Mouse (Mus musculus): ENCODE measurements around the gene Hapln3. TPM values are rescaled to one million over a fixed set of nuclear protein-coding genes. Genes with fewer than 3 reads are reported as not detected.
A peak's percentile ranks its signal among the peaks of the same experiment; 100 is the strongest.

Hapln3 gene
- polyA plus RNA-seq, 1 experiment from 2014 or later, result 0.86 TPM

DNA sequence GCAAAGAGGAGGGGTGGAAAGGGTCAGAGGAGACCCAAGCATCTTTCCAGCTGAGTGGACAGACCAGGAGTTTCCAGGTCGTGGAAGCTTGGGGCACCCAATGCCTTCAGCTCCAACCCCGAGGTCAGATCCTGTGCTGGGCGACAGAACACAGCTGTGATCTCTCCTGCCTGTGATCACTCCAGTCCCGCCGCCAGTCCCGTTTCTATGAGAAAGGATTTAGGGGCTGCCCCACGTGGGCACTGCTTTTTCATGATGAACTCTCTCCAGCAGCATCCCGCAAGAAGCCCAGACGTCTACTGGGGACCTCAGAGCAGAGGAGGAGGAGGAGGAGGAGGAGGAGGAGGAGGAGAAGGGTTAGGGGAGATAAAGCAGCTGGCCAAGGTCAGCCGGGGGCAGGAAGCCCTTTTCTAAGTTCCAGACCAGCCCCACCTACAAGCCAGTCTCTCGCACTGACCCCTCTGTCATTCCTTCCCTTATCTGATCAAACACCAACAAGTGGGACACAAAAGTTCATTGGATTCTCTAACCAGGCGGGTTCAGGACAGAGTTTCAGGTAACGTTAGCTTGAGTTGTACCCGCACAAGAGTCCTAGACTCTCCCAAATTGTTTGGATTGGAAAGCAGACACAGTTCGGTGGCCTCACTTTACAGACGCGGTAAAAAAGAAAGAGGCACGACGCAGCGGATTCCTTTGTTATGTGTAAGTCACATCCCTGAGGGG is 17.3 kb upstream of the Hapln3 start:
- peak; percentile 31 for DNase-seq (ENCODE audit: low spot score)
- WGBS, result under 1% methylated on average over 20 of the region's 20 CpGs

DNA sequence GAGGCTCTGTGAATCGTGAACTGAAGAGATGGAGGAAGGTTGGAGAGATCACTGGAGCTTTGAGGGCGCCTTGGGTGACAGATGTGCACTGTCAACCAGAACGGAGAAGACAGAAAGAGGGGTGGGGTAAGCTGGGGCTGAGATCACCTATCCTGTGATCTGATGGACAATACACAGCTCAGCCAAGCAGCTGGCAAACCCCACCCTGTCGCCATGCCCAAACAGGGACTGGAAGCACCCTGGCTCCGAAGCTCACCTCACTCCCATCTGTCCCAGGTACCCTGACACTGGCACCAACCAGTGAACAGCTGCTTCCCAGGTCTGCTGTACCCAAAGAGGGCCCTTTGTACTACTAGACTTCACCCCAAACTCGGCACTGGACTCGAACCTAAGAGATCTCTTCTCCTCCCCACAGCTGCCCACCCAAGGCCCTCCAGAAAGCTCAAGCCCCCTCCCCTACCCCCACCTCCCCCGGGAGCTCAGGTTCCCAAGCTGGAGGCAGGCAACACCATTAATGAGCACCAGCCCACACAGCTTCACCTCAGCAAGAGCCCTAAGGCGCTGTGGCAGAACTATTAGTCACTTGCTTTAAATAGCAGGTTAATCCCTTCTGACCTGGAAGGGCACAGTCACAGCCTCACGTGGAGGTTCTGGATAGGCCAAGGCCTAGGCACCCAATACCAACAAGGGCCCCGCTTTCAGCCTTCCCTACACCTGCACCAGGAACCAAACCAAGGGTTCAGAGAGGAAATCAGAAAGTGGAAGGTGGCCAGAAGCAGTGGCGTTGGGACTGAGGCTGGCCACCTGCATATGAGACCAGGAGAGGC is 16.4 kb upstream of the Hapln3 start:
- Histone ChIP-seq H3K4me3 (ENCODE audit: low read depth, low read length) (no peak overlapping the region), H3K4me2 (ENCODE audit: low read depth, low read length) (peak overlapping the region; percentile 84), H3K4me1 (ENCODE audit: control insufficient read depth, insufficient read depth, low read length) (no peaks in the 10 kb centered on the region; the same call in 1 of the 2 replicates), H3K27me3 (ENCODE audit: control insufficient read depth, insufficient read depth, low read length) (no peaks in the 10 kb centered on the region), H3K9me3 (replicated peaks; ENCODE audit: control insufficient read depth, low read length) (no peaks in the 10 kb centered on the region), H3K36me3 (replicated peaks; ENCODE audit: control insufficient read depth, insufficient read depth, low read depth, low read length) (no peaks in the 10 kb centered on the region; the same call in none of the 2 replicates), H3K27ac (replicated peaks; ENCODE audit: low read depth, low read length) (no peak overlapping the region), H3K9ac (replicated peaks; ENCODE audit: low read length) (no peak overlapping the region; the same call in 1 of the 2 replicates)
- WGBS, result 45% methylated on average over 12 of the region's 12 CpGs
- ATAC-seq (replicated peaks; ENCODE audit: insufficient number of reproducible peaks, low FRiP score, low TSS enrichment, low read depth) (no peak), DNase-seq (ENCODE audit: low spot score) (peak; percentile 37)

More for the DNA sequence above, 17.3 kb upstream of the Hapln3 start:
- Histone ChIP-seq H3K4me3 (ENCODE audit: low read depth, low read length) (peak overlapping the region; percentile 59), H3K27me3 (ENCODE audit: control insufficient read depth, insufficient read depth, low read length) (no peaks in the 10 kb centered on the region), H3K36me3 (replicated peaks; ENCODE audit: control insufficient read depth, insufficient read depth, low read depth, low read length) (no peaks in the 10 kb centered on the region; the same call in none of the 2 replicates), H3K9ac (replicated peaks; ENCODE audit: low read length) (peak overlapping the region; percentile 73), H3K27ac (replicated peaks; ENCODE audit: low read depth, low read length) (0 out of 2 replicates have a peak overlapping the region, but pooled peaks have one; percentile 22), H3K4me2 (ENCODE audit: low read depth, low read length) (peak overlapping the region; percentile 84), H3K4me1 (ENCODE audit: control insufficient read depth, insufficient read depth, low read length) (no peaks in the 10 kb centered on the region; the same call in 1 of the 2 replicates), H3K9me3 (replicated peaks; ENCODE audit: control insufficient read depth, low read length) (no peaks in the 10 kb centered on the region)
- peak; percentile 26 for ATAC-seq (replicated peaks; ENCODE audit: insufficient number of reproducible peaks, low FRiP score, low TSS enrichment, low read depth)

DNA sequence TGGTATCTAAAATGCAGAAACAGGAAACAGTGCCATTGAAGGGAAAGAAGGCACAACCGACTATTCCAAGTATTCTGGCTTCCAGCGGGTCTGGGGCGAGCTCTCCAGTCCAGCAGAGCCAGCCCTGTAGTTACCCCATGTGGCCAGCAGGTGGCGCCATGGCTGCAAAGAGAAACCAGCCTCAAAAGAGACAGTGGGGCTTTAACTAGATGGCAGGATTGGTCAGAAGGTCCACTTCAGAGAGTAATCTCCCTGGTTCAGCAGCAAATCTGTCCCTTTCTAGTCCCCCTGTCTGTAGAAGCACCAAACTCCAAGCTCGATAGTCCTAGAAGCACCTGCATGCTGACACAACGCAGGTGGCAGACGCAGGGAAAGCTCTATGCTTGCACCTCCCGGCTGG is 10.1 kb upstream of the Hapln3 start:
- H3K27ac ChIP-seq (replicated peaks; ENCODE audit: low read depth, low read length), result no peak overlapping the region
- peaks cover 2% of the 10 kb centered on the region for H3K36me3 ChIP-seq (replicated peaks; ENCODE audit: control insufficient read depth, insufficient read depth, low read depth, low read length)
- ATAC-seq (replicated peaks; ENCODE audit: insufficient number of reproducible peaks, low FRiP score, low TSS enrichment, low read depth) (no peak), DNase-seq (ENCODE audit: low spot score) (peak; percentile 84)
- H3K9me3 ChIP-seq (replicated peaks; ENCODE audit: control insufficient read depth, low read length), result no peaks in the 10 kb centered on the region
- H3K9ac ChIP-seq (replicated peaks; ENCODE audit: low read length), result no peak overlapping the region
- no peak overlapping the region for H3K4me3 ChIP-seq (ENCODE audit: low read depth, low read length)
- no peaks in the 10 kb centered on the region for H3K27me3 ChIP-seq (ENCODE audit: control insufficient read depth, insufficient read depth, low read length)
- WGBS, result 31% methylated on average over 8 of the region's 8 CpGs
- no peak overlapping the region for H3K4me2 ChIP-seq (ENCODE audit: low read depth, low read length)
- H3K4me1 ChIP-seq (ENCODE audit: control insufficient read depth, insufficient read depth, low read length), result no peaks in the 10 kb centered on the region

DNA sequence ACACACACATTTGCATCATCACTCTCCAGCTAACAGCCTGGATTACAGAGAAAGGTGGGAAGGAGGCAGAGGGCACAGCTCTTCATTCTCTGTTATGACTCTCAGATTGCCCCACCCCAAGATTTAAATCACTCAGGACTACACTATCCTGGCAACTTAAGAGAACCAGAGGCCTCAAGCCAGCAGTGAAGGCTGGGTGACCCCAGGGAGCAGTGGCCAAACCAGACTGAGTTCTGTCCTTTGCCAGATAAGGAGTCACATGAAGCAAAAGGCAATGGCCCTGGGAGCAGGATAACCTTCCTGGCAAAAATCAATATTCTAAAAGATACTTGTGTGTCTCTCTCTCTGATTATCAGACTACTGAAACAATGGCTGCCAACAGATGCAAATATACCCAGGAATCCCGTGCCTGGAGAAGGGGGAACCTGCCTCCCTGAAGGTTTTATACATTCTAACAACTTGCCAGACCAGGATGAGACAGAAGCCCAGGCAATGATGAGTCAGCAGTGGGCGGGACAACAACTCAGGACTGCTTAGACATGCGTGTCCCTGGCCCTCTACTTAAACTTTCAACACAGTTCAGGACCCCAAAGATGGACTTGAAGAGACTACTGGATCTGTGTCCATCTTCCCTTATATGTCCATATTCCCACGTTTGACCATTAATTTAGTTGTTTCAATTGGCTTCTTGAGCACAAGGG is 9.2 kb upstream of the Hapln3 start:
- Histone ChIP-seq H3K27ac (replicated peaks; ENCODE audit: low read depth, low read length) (no peak overlapping the region), H3K4me2 (ENCODE audit: low read depth, low read length) (no peak overlapping the region), H3K36me3 (replicated peaks; ENCODE audit: control insufficient read depth, insufficient read depth, low read depth, low read length) (peaks cover 3% of the 10 kb centered on the region), H3K27me3 (ENCODE audit: control insufficient read depth, insufficient read depth, low read length) (no peaks in the 10 kb centered on the region), H3K9me3 (replicated peaks; ENCODE audit: control insufficient read depth, low read length) (no peaks in the 10 kb centered on the region), H3K4me3 (ENCODE audit: low read depth, low read length) (no peak overlapping the region), H3K9ac (replicated peaks; ENCODE audit: low read length) (no peak overlapping the region), H3K4me1 (ENCODE audit: control insufficient read depth, insufficient read depth, low read length) (no peaks in the 10 kb centered on the region)
- DNase-seq (ENCODE audit: low spot score) (no peak), ATAC-seq (replicated peaks; ENCODE audit: insufficient number of reproducible peaks, low FRiP score, low TSS enrichment, low read depth) (no peak)
- WGBS, result 64% methylated on average over 4 of the region's 4 CpGs

DNA sequence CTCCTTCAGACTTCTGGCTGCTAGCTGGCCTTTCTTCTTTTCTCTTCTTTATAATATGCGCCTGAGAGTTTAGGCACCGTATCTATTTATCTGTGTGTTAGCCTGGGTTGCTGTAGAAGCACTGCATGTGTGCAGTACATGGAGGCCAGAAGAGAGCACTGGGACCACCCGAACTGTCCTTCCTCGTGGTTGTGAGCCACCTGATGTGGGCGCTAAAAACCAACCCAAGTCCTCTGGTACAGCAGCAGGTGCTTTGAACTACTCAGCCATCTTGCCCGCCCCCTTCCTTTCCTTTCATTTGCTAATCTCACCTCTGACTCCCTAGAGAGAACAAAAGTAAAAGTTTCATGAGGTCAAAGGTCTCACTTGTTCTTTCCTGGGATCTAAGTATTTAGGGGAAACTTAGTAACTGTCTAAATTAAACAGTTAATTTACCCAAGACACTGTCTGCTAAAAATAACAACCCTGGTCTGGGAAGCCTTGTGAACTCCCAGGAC is 8.6 kb upstream of the Hapln3 start:
- no peak for ATAC-seq (replicated peaks; ENCODE audit: insufficient number of reproducible peaks, low FRiP score, low TSS enrichment, low read depth)
- Histone ChIP-seq H3K27me3 (ENCODE audit: control insufficient read depth, insufficient read depth, low read length) (no peaks in the 10 kb centered on the region), H3K9ac (replicated peaks; ENCODE audit: low read length) (no peak overlapping the region), H3K4me1 (ENCODE audit: control insufficient read depth, insufficient read depth, low read length) (no peaks in the 10 kb centered on the region), H3K4me2 (ENCODE audit: low read depth, low read length) (no peak overlapping the region), H3K36me3 (replicated peaks; ENCODE audit: control insufficient read depth, insufficient read depth, low read depth, low read length) (peaks cover 3% of the 10 kb centered on the region; the same call in 1 of the 2 replicates), H3K27ac (replicated peaks; ENCODE audit: low read depth, low read length) (no peak overlapping the region), H3K4me3 (ENCODE audit: low read depth, low read length) (no peak overlapping the region), H3K9me3 (replicated peaks; ENCODE audit: control insufficient read depth, low read length) (no peaks in the 10 kb centered on the region)
- 53% methylated on average over 6 of the region's 6 CpGs for WGBS
- no peak for DNase-seq (ENCODE audit: low spot score)

DNA sequence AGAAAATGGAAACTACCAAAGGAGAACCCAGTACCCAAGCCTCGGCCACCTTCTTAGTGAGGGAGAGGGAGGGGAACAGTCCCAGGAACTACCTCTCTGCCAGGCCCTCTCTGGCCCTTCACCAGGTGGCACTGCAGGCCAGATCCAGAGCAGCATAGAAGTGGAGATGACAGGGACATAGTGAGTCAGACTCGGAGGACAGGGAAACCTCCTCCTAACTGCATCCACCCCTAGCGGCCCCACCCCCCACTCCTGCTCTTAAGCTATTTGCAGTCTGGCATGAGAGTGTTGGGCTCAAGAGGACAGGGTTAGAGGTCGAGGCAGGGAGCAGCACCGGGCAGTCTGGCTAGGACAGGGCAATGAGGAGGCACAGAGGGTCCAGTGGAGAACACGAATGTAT is 2.6 kb upstream of the Hapln3 start:
- H3K9ac ChIP-seq (replicated peaks; ENCODE audit: low read length), result no peak overlapping the region
- DNase-seq (ENCODE audit: low spot score), result no peak
- no peaks in the 10 kb centered on the region for H3K27me3 ChIP-seq (ENCODE audit: control insufficient read depth, insufficient read depth, low read length)
- H3K9me3 ChIP-seq (replicated peaks; ENCODE audit: control insufficient read depth, low read length), result no peaks in the 10 kb centered on the region
- peaks cover 3% of the 10 kb centered on the region; the same call in 1 of the 2 replicates for H3K36me3 ChIP-seq (replicated peaks; ENCODE audit: control insufficient read depth, insufficient read depth, low read depth, low read length)
- H3K4me1 ChIP-seq (ENCODE audit: control insufficient read depth, insufficient read depth, low read length), result no peaks in the 10 kb centered on the region
- no peak overlapping the region for H3K4me3 ChIP-seq (ENCODE audit: low read depth, low read length)
- no peak for ATAC-seq (replicated peaks; ENCODE audit: insufficient number of reproducible peaks, low FRiP score, low TSS enrichment, low read depth)
- WGBS, result 24% methylated on average over 6 of the region's 6 CpGs
- H3K4me2 ChIP-seq (ENCODE audit: low read depth, low read length), result no peak overlapping the region
- H3K27ac ChIP-seq (replicated peaks; ENCODE audit: low read depth, low read length), result no peak overlapping the region

DNA sequence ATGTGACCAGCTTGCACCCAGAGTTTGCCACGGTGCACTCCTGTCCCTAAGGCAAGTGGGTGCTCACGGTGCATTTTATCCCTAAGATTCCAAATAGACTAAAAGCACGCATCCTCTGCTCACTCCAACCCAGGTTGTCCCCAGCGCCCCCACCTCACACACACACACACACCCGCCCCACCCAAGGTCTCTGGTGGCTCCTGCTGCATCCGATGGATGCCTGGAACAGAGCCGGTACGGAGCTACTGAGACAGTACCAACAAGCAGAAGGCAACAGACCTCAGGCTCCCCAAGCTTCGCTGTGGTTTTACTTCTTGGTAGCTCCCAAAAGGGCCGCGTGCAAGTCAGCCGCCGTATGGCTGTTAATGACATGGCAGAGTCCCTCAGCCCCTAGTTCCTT is 433 bp downstream of the Hapln3 start:
- no peaks in the 10 kb centered on the region for H3K36me3 ChIP-seq (replicated peaks; ENCODE audit: control insufficient read depth, insufficient read depth, low read depth, low read length)
- DNase-seq (ENCODE audit: low spot score), result no peak
- WGBS, result 10% methylated on average over 13 of the region's 13 CpGs
- H3K9me3 ChIP-seq (replicated peaks; ENCODE audit: control insufficient read depth, low read length), result no peaks in the 10 kb centered on the region
- H3K4me1 ChIP-seq (ENCODE audit: control insufficient read depth, insufficient read depth, low read length), result no peaks in the 10 kb centered on the region
- H3K27me3 ChIP-seq (ENCODE audit: control insufficient read depth, insufficient read depth, low read length), result no peaks in the 10 kb centered on the region
- no peak overlapping the region for H3K27ac ChIP-seq (replicated peaks; ENCODE audit: low read depth, low read length)
- H3K4me3 ChIP-seq (ENCODE audit: low read depth, low read length), result no peak overlapping the region
- H3K4me2 ChIP-seq (ENCODE audit: low read depth, low read length), result peak overlapping the region; percentile 35
- H3K9ac ChIP-seq (replicated peaks; ENCODE audit: low read length), result no peak overlapping the region
- ATAC-seq (replicated peaks; ENCODE audit: insufficient number of reproducible peaks, low FRiP score, low TSS enrichment, low read depth), result no peak

All from embryonic facial prominence, embryonic 11.5 days (tissue).